Mouse (Mus musculus) B cell, adult 62 days (primary cell): ENCODE results near the gene Rhox9. TPM values are rescaled to one million over a fixed set of nuclear protein-coding genes. Genes with fewer than 3 reads are reported as not detected.

Source experiments
- total RNA-seq: library from RNA; stranded (reverse); gene quantifications from 4 replicates; pipeline ENCODE4 v1.2.4, GENCODE M21; 2023

Rhox9 gene
- not detected in 4 replicates for total RNA-seq

DNA sequence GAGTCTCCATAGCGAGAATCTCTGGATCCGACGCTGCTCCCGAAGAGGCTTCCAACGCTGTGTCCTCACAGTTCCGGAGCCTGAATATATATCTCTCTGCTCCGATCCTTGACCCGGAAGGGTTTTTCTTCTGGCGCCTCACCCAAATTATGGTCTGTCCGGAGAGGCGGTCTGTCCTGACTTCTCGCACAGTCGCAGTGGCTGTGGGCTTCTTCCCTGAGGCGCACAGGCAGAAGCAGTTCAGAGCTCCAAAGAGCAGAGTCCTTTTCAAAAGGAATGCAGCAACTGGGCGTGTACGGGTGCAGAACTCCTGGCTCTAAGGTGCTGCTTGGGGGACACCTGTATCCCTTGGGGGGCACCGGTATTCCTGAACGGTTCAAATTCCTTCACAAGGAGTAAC, at the start of gene Rhox9:
Gene Rhox9 (minus strand): TSS at position 101 of the 400 bp plus-strand sequence.

DNA sequence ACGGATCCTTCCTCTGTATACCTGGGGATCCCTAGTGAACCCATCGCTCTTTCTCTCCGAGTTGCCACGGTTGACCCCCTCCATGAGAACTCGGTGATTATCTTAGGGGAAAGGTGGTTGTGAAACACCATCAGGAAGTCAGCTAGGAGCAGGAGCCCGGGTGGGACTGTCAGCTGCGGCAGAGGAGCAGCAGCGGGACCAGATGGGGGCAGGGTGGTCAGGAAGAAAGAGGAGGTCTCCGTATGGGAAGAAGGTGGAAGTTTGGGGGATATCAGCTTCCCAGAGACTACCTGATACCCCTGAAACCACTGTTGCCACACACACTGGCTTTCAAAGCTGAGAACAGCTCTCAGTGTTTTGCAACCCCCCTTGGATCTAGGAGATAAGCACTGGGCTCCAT, 4.4 kb downstream of the Rhox9 start, which contains the start of gene Rhox7b:
Gene Rhox7b (minus strand): TSS at position 101 of the 400 bp plus-strand sequence.

DNA sequence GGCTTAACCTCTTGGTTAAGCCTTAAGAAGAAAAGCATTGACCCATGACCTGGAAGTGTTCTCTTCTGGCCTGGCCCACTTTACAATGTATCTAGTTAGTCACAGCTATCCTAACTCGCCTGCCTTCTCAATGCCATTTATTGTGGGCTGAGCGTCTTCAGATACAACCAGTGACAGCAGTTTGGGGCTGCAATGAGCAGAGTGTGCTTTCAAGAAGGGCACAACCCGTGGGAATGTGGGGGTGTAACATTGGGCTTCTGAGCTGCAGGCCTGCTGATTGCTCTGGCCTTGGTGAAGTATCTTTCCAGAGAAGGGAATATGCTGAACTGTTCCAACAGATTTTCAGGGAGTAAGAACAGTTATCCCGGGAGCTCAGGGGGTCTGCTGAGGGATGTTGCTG, 22.7 kb downstream of the Rhox9 start, which contains the start of gene Rhox8:
Gene Rhox8 (minus strand): TSS at position 101 of the 400 bp plus-strand sequence.

Other genes starting within 250 kb of the Rhox9 start
- gene Rhox3h, start 233.0 kb downstream of the Rhox9 start, total RNA-seq = not detected in 4 replicates
- gene Rhox2h, start 228.5 kb downstream of the Rhox9 start, total RNA-seq = not detected in 4 replicates
- gene Rhox5, start 96.9 kb downstream of the Rhox9 start, total RNA-seq = not detected in 4 replicates
- not detected in 4 replicates for gene Rhox6, start 74.9 kb downstream of the Rhox9 start, total RNA-seq
- gene Rhox7a, start 70.1 kb downstream of the Rhox9 start, total RNA-seq = not detected in 4 replicates
- gene Rhox8, start 22.8 kb downstream of the Rhox9 start, total RNA-seq = not detected in 4 replicates
- gene Rhox7b, start 4.5 kb downstream of the Rhox9 start, total RNA-seq = not detected in 4 replicates
- not detected in 4 replicates for gene Btg1-ps1, start 117.0 kb upstream of the Rhox9 start, total RNA-seq
- gene Btg1-ps2, start 141.3 kb upstream of the Rhox9 start, total RNA-seq = not detected in 4 replicates
- gene Rhox10, start 164.7 kb upstream of the Rhox9 start, total RNA-seq = not detected in 4 replicates
- not detected in 4 replicates for gene Rhox11, start 183.4 kb upstream of the Rhox9 start, total RNA-seq
- not detected in 4 replicates for gene Rhox12, start 209.1 kb upstream of the Rhox9 start, total RNA-seq
- gene Rhox13, start 219.4 kb upstream of the Rhox9 start, total RNA-seq = not detected in 4 replicates